Mouse (Mus musculus) embryo, embryonic 10 days (tissue): ENCODE results near the gene Rps23.

ENCODE experiments used
- DNase-seq: peaks from one replicate; pipeline ENCODE4 v3.0.0-alpha.2; 2015; ENCODE audit warnings: low spot score

Gene Rps23

DNA sequence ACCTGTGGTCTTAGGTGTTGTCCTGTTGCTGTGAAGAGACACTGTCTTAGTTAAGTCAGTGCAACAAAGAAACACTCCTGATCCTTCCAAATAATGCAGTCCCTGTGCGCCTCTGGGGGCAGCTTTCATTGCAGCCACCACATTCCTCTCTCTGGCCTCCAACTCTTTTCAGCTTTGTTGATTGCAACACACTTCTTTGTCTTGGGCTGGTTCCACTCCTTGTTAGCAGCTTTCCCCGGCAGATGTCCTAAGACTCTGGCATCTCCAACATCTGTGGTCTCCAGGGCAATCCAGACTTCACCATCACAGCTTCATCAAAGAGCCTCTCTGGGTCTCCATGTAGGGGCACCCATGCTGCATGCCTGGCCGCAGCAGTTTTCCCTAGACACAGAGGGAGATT is 10.5 kb downstream of the Rps23 start:
- no peak for DNase-seq

DNA sequence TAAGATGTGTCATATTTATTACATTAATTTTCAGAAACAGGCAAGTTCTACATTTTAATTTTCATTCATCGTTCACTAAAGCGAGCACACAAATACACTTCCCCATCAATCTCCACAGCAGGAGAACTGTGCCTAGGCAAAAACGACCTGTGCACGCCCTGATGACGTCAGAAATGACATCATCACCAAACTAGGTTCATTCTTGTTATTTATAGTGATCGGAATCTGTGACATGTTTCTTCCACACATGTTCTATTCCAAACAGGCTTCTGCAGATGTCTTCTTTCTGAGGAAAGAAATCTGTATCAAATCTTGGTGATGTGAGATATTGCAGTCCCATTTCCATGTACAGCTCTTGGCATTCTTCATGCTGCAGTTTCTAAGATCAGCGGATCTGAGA is 13.1 kb downstream of the Rps23 start:
- no peak for DNase-seq

DNA sequence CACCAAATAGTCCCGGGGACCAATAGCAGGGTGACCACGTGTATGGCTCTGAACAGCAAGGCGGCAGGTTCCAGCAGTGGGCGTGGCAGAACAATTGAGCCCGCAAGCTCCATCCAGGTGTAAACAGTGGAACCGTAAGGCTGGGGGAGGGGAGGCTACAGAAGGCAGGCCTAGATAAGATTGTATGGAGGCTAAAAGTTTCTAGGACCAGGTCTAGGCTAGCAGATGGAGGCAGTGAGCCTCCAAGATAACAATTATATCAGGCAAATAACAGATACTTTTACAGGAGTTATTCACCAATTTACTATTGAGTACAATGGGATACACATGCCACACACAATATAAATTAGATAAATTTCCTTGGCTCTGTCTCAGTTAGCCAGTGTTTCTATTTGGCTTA is 16.4 kb downstream of the Rps23 start:
- DNase-seq = no peak

DNA sequence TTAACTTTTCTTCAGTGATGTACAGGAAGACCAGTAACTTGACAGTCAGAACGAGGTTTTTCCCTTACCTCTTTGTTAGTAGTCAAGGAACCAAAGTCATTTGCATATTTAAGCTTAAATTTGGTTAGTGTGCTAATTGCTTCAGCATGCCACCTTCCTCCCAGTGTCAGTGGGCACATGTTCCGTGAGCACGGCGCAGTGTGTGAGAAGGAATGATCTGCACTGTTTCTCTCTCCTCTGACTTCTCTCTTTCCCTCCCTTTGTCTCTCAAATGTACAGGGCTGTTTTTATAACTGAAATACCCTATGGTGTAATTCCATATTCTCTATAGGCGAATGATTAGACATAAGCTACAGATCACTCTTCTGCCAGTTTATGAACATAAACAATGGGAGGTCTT is 16.8 kb downstream of the Rps23 start:
- no peak for DNase-seq

DNA sequence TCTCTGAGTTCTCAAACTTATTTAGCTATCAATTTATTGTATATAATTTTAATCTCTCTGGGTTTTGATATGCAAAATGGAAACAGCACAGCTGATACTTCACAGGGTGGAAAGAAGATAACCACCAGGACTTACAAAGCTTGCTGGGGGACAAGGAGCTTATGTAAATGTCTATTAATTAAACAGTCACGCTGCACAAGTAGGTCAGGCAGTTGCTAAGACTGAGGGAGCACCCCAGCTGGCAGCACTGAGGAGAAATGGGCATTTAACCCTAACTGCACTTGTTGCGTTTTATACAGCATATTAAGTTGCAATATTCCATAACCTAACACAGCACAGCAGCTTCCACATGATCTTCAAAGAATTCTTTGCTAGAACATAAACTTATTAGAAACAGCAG is 36.1 kb downstream of the Rps23 start:
- DNase-seq = no peak

DNA sequence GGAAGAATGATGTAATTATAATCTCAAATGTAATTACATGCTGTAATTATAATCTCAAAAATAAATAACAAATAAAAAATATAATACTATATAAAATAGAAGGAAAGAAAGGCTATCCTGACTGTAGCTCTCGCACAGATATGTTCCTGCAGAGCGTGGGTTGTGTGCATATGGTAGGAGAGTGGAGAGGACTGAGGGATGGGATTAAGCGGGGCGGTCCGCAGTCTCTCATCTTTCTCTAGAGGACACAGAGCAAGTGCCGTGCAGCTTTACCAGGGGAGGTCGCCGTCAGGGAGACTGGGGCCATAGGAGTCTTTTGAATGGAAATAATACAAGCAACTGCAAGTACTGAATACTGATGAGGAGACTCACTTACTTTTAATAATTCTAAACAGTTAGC is 37.8 kb downstream of the Rps23 start:
- DNase-seq = no peak

DNA sequence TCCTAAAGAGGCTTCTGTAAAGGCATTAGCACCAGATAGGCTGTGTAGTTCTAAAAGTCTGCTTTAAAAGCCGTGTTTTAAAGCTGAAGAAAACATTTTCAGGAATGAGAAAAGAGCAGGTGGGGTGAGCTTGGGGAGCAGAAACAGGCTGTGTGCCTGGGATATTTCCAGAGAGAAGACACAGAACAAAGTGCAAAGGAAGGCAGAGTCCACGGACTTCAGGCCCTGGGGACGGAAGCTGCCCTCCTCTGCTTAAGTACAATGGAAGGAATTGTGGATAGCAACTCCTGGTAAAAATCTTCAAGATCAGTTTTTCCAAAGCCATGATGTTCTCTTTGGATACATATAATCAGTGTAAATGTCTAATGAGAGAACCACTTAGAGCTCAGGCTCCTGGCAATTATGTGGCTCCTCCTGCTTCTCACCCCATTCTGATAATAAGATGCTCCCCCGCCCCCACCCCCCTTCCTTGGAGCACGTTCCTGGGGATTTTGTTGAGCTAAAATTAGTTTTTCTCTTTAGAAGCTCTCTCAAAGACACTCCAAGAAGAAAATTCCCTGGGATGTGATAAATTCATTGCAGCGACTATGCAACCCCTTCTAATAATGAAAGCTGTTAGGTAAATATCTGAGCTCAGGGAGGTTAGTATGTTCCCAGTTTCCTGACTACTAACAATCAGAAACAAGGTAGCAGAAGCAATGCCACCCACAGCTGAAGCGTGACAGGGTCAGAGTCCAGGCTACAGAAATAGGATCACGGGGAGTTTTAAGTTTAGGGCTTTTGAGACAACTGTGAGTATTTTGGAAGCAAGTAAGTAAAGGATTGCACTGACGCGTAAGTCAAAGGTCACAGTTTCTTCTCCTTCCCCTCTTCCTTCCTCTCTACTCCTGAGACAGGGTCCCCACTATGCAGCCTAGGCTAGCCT is 40.3 kb downstream of the Rps23 start:
- DNase-seq = no peak

DNA sequence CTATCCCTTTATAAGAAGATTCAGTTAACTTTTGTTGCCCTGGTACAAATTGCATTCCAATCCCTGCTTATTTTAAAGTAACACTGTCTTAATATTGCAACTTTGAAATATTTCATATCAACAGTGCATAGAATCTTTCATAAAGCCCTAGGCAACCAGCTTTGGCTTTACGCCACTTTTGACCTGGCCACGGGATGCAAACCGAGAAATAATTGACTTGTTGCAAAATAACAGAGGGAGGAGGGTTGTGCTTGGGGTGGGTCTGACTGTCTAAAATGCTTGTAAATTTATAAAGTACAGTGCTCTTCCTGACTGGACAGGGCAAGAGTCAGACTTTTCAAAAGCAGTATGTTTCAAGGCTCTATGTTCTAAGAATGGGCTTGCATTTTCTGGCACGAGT is 41.8 kb downstream of the Rps23 start:
- no peak for DNase-seq

DNA sequence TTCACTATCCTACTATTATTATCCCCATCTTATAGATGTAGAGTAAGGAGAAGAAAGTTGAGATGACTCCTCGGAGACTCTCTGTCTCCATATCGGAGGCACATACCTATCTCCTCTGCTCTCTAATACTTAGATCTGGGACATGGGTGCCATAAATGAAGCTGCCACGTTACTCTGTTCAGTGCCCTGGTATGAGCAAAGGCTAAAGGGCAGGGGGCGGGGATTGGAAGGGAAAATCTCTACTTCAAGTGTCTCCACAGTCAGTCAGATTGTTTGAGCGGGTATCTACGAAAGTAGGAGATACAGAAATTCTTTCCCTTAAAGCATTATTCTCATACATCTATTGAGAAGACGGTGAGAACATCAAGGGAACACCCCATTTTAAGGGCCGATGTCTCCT is 43.2 kb downstream of the Rps23 start:
- no peak for DNase-seq

DNA sequence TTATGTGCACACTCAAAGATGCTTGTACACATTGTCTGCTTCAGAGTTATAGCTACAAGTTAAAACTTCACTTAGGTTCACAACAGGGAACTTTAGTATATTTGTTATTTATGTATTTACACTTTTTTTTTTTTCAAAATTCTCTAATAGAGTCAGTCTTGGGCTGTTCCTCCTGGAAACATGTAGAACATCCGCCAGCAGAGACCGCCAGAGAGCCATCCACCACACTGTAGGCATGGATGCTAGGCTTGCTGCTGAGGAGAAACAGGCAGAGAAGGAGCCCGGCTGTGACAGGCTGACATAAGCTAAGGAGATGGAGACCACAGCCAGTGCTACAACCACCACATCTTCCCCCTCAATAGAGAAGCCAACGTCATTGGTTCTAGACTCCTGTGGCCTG is 44.7 kb downstream of the Rps23 start:
- DNase-seq = peak; percentile 85

DNA sequence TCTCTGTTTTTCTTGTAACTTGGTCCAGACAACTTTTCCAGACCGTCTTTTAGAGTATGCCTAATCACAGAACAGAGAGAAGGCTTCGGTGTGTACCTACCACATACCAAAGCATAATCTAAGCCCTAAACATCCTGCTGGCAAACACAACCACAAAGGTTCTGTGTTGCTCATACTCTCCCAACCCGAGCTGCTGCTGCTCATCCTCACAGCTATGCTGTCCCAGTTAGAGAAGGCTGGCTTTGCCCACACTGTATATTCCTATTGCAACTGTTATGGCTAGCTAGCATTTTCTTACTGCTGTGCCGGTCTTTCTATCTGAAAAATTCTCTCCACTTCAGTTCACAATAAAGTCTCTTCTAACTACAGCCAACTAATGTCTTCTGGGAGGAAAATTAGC is 46.2 kb downstream of the Rps23 start:
- DNase-seq = no peak

DNA sequence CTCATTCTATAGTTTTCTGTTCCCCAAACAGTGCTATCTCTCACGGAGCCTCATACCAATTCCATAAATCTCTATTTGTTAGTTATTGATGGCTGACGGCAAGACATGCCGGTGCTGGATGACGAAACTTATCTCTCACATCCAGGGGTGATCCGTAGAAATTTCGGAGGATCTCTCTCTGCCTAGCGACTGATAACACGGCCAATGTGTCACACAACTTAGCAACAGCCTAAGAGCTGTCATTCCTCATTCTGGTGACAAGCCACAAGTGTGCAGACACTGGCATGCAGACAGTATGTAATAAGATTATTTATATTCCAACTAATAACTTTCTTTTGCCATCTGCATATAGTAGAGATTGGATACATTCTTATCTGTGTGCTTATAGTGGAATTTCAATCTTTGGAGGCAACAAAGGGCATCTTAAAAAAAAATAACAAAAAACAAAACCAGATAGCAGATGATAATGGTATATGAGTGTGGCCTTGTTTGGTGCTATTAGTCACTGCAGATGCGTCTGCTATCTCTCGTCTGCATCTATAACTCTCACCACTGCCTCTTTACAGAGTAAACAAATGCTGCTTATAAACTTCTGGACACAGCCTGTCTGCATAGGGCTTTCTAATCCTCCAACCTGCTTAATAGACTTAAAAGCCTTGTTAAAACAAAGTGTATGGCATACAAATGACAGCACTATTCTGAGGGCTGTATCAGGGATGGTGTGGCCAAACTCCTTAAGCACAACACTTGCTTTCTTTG is 47.7 kb downstream of the Rps23 start:
- DNase-seq = no peak

DNA sequence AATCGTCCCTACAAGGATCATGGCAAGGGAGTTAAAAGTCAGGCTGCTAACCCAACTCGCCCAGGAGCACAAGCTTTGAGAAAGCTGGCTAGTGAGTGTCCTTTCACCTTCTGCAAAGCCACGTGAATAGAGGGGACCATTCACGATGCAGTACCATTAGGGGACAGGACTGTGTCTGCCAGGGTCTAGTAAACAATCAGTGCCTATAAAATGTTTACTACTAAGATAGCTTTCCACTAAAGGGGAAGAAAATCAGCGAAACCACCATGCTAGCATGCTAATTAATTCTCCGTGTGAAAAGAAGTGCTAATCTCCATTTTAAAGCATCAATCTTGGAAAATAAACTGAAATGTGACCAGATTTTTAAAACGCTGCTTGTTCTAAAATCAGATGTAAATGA is 50.7 kb downstream of the Rps23 start:
- DNase-seq = no peak
